Mouse (Mus musculus) liver, adult 2 months (tissue): ENCODE measurements around the gene Mia.

Experiments used
- CTCF ChIP-seq: fragments of 200-500 bp; IDR thresholded peaks from 2 replicates; pipeline ENCODE4 v1.5.1; 2011; ENCODE audit warnings: low read depth, low read length, control low read depth
- POLR2A ChIP-seq: fragments of 200-500 bp; IDR thresholded peaks from 2 replicates; pipeline ENCODE4 v1.6.1; 2011; ENCODE audit warnings: low read length, control low read depth; ENCODE audit not compliant: insufficient read depth; ENCODE audit errors: extremely low read depth

DNA sequence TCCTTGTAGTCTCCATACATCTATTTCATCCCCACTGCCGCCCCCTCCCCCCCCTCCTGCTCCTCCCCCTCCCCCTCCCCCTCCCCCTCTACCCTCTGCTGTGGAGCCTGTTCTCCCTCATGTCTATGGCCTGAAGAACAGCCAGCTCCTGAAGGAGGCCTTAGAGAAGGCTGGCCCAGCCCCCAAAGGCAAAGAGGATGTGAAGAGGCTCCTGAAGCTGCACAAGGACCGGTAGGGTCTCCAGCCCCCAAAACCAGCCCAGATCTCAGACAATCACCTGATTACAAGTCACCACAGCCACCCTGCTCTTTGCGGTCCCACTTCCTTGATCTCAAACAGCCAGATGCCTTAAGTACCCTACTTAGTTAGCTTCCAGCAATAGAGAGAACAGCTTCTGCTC, 16.2 kb upstream of the Mia start:
- no peak for TF ChIP-seq POLR2A
- no peak for TF ChIP-seq CTCF
